Mouse (Mus musculus): ENCODE measurements around the gene Slc9a9. TPM values are rescaled to one million over a fixed set of nuclear protein-coding genes. Genes with fewer than 3 reads are reported as not detected.

Gene Slc9a9
- polyA plus RNA-seq, 1 experiment from 2014 or later = 3.0 TPM

DNA sequence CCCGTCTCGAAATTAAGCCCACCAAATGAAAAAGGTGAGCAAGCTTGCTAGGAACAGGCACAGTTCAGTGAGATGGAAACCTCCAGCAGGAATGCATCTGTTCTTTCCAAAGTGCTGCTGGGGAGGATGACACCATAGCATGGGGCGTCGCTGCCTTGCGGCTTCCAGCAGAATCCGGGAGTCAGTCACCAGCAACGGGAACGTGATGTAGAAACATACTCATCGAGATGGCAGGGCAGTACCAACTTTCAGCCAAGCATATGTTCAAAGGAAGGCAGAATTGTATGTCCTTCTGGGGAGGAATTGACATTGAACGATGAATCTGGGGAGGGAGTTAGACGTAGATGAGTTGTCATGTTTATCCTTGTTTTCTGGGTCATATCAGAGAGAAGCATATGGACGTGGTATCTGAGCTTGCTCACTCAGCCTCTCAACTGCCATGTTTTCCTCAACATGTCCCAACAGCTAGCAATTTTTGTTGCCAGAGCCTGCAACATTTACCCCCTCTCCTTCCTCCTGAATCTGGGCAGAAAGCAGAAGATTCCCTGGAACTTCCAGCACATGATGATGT, 350.5 kb downstream of the Slc9a9 start:
- Histone ChIP-seq H3K36me3 (no peaks in the 10 kb centered on the region), H3K9me3 (no peaks in the 10 kb centered on the region), H3K27ac (replicated peaks) (no peak overlapping the region), H3K4me1 (no peaks in the 10 kb centered on the region), H3K4me2 (replicated peaks) (no peak overlapping the region), H3K9ac (replicated peaks) (no peak overlapping the region), H3K4me3 (no peak overlapping the region), H3K27me3 (no peaks in the 10 kb centered on the region)
- WGBS = 88% methylated on average over 12 of the region's 12 CpGs
- no peak; the same call in 1 of the 2 replicates for ATAC-seq (replicated peaks)

DNA sequence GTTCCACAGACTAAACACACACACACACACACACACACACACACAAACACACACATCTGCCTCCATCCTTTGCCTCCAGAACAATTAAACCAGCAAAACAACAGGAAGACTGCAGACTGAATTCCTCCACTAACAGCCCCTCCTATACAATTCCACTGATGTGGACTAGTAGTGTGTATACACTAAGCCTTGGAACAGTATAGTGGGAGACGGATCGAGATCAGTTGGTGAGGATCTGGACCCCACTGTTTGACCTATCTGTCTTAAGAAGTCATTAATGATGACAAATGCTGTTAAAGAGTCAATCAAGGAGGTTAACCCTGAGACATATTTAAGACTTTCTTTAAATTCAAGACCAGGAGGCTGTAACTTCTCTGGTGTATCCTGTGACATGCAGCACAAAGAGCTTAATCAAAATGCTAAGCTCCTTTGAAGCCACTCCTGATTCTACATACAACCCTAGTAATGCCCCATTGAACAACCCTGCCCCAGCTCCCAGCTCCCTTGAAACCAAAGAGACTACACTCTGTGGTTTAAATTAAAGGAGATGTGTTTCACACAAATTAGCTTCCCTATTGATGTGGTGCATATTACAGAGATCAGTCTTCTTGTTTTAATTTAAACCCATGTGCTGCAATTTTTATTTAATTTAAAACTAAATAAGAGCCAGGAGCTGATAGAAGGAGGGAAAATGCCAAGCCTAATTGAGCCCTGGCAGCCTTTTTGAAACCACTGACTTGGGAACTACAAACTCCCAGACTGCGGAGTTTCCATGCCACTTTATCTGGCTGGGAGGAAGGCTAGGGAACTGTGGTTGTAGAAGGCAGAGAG, 364.6 kb downstream of the Slc9a9 start:
- Histone ChIP-seq H3K4me2 (replicated peaks) (no peak overlapping the region), H3K36me3 (no peaks in the 10 kb centered on the region), H3K4me1 (no peaks in the 10 kb centered on the region), H3K27me3 (no peaks in the 10 kb centered on the region), H3K9me3 (no peaks in the 10 kb centered on the region), H3K4me3 (no peak overlapping the region), H3K27ac (replicated peaks) (no peak overlapping the region), H3K9ac (replicated peaks) (no peak overlapping the region)
- 40% methylated on average over 3 of the region's 3 CpGs for WGBS
- 0 out of 2 replicates have a peak, but pooled peaks have one; percentile 38 for ATAC-seq (replicated peaks)

DNA sequence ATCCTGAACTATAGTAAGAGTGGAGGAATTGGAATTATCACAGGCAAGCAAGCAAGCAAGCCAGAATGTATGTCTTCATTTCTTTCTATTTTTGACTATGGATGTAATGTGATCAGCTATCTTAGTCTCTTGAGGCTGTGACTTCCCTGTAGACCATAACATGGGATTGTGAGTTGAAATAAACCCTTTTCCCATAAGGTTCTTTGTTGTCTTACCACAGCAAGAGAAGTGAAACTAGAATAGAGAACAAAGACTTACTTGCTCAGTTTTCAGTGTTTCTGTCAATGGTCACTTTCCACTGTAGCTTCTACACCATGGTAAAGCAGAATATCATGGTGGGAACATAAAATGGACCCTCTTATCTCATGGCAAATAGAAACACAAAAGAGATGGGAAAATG, 366.5 kb downstream of the Slc9a9 start:
- Histone ChIP-seq H3K27me3 (no peaks in the 10 kb centered on the region), H3K4me1 (no peaks in the 10 kb centered on the region), H3K9ac (replicated peaks) (no peak overlapping the region), H3K9me3 (no peaks in the 10 kb centered on the region), H3K4me2 (replicated peaks) (no peak overlapping the region), H3K36me3 (no peaks in the 10 kb centered on the region), H3K4me3 (no peak overlapping the region), H3K27ac (replicated peaks) (no peak overlapping the region)
- ATAC-seq (replicated peaks) = no peak

DNA sequence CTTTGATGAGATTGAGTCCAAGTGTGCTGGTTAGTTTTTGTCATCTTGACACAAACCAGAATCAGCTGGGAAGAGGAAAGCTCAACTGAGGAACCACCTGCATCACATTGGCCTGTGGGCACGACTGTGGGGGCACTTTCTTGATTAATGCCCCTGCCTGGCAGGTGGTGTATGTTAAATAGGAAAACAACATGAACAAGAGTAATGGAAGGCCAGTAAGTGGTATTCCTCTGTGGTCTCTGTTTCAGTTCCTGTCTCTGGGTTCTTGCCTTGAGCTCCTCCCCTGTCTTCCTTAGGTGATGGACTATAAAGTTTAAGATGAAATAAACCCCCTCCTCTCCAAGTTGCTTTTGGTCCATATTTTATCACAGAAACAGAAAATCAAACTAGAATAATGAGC, 372.7 kb downstream of the Slc9a9 start:
- no peaks in the 10 kb centered on the region for H3K36me3 ChIP-seq
- no peak overlapping the region for H3K4me2 ChIP-seq (replicated peaks)
- H3K27ac ChIP-seq (replicated peaks) = no peak overlapping the region
- no peak overlapping the region for H3K4me3 ChIP-seq
- no peaks in the 10 kb centered on the region for H3K9me3 ChIP-seq
- WGBS = 54% methylated on average over 1 of the region's 1 CpGs
- ATAC-seq (replicated peaks) = no peak
- no peak overlapping the region for H3K9ac ChIP-seq (replicated peaks)
- H3K27me3 ChIP-seq = no peaks in the 10 kb centered on the region
- no peaks in the 10 kb centered on the region for H3K4me1 ChIP-seq

DNA sequence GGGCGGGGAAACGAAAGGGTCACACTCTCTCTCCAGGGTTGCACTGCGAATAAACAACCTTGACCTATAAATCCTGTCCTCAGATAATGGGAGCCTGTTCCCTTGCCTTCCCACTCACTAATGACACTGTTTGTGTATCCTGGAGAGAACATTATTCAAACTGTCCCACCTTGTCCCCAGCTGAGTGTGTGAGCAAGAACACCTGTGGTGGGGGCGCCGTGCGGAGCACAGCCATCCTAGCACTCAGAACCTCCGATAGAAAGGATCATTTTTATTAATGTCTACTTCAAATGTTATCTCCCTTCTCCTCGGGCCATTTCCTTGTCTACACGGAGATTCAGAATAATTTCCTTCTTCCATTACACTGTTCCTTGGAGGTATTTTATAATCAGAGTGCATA, 382.5 kb downstream of the Slc9a9 start:
- Histone ChIP-seq H3K9me3 (no peaks in the 10 kb centered on the region), H3K4me1 (0 out of 2 replicates have a peak, but pooled peaks cover 3% of the 10 kb centered on the region), H3K4me2 (replicated peaks) (no peak overlapping the region), H3K27ac (replicated peaks) (no peak overlapping the region), H3K4me3 (no peak overlapping the region), H3K36me3 (no peaks in the 10 kb centered on the region), H3K27me3 (no peaks in the 10 kb centered on the region), H3K9ac (replicated peaks) (no peak overlapping the region)
- WGBS = 89% methylated on average over 9 of the region's 9 CpGs
- ATAC-seq (replicated peaks) = no peak

DNA sequence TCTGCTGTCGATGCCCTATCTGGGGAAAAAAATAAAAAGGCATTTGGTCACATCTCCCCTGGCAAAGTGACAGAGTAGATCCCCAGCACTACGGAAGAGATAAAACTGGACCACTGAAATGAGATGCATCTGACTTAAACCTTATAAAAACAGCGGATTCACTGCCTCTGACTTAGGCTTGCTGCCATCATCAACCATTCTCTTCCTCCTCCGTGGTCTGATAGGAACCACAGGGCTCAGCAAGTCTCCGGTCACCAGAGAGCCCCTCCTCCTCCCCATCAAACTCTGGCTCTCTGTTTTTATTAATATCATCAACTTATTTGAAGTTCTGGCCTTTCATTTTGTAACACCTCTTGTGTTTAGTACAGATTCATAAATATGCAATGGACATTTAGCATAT, 383.5 kb downstream of the Slc9a9 start:
- Histone ChIP-seq H3K9ac (replicated peaks) (no peak overlapping the region), H3K27ac (replicated peaks) (no peak overlapping the region), H3K27me3 (no peaks in the 10 kb centered on the region), H3K36me3 (no peaks in the 10 kb centered on the region), H3K9me3 (no peaks in the 10 kb centered on the region), H3K4me1 (0 out of 2 replicates have a peak, but pooled peaks cover 3% of the 10 kb centered on the region), H3K4me2 (replicated peaks) (no peak overlapping the region), H3K4me3 (no peak overlapping the region)
- 76% methylated on average over 5 of the region's 5 CpGs for WGBS
- ATAC-seq (replicated peaks) = no peak

DNA sequence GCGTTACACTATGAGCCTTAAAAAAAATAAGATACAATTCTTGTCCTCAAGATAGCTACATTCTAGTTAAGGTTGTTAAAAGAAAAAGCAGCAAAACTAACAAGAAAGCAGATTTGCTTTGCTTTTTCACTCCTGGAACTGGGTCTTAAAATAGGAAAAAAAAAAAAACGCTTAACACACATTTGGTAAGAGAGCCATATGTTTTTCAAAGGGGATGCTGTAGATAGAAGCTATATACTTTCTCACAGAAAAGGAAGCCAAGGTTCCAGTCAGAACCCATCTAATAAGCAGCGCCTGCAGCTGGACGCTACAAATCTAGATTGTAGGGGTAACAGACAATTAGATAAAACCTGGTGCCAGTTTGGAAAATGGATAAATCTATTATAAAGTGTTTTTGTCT, 386.1 kb downstream of the Slc9a9 start:
- no peak for ATAC-seq (replicated peaks)
- H3K4me2 ChIP-seq (replicated peaks) = no peak overlapping the region
- WGBS = 78% methylated on average over 4 of the region's 4 CpGs

DNA sequence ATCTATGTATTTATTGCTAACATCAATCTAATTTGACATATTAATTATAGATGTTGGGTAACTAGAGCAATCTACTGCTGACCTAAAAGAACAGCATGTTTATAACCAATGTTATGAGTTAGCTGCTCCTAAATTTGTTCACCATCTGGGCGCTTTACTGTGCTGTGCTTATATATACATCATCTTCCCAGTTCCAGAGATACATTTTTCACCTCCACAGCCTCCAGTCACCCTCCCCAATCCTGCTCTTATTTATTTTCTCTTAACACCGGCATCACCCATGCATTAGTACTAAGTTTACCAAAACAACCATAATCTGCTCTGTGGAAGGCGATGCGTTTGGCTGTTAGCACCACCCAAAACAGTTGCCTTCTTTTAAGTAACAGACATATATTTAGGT, 391.0 kb downstream of the Slc9a9 start:
- Histone ChIP-seq H3K27me3 (no peaks in the 10 kb centered on the region), H3K4me2 (replicated peaks) (no peak overlapping the region), H3K4me1 (no peaks in the 10 kb centered on the region), H3K36me3 (no peaks in the 10 kb centered on the region), H3K9me3 (no peaks in the 10 kb centered on the region), H3K9ac (replicated peaks) (no peak overlapping the region), H3K27ac (replicated peaks) (no peak overlapping the region), H3K4me3 (no peak overlapping the region)
- no peak for ATAC-seq (replicated peaks)
- 89% methylated on average over 4 of the region's 4 CpGs for WGBS

More for the DNA sequence above, 386.1 kb downstream of the Slc9a9 start:
- Histone ChIP-seq H3K4me3 (no peak overlapping the region), H3K36me3 (no peaks in the 10 kb centered on the region), H3K4me1 (0 out of 2 replicates have a peak, but pooled peaks cover 3% of the 10 kb centered on the region), H3K27me3 (no peaks in the 10 kb centered on the region), H3K9ac (replicated peaks) (no peak overlapping the region), H3K9me3 (no peaks in the 10 kb centered on the region), H3K27ac (replicated peaks) (peak overlapping the region; percentile 50; the same call in 1 of the 2 replicates)

DNA sequence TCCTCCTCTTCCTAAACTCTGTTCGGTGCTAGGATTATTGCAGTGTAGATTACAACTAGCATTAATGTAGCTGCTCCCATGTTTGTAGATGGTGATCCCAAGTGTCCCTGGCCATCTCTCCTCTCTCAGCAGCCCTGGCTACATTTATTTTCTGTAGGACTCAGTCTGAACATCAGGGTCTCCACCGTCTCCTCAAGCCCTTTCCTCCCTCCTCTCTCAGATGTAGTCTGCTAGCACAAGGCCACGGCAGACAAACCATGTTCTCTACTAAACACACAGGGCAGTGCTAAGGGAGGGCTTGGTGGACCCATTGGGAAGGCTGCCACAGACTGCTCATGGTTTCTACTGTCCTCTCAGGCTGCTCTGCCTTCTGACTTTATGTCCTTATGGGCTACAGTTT, 397.3 kb downstream of the Slc9a9 start:
- H3K4me3 ChIP-seq = no peak overlapping the region
- 71% methylated on average over 2 of the region's 3 CpGs for WGBS
- no peak for ATAC-seq (replicated peaks)
- H3K36me3 ChIP-seq = no peaks in the 10 kb centered on the region
- no peak overlapping the region for H3K9ac ChIP-seq (replicated peaks)
- no peaks in the 10 kb centered on the region for H3K9me3 ChIP-seq
- H3K4me1 ChIP-seq = peaks cover 9% of the 10 kb centered on the region; the same call in 1 of the 2 replicates
- H3K4me2 ChIP-seq (replicated peaks) = no peak overlapping the region
- H3K27me3 ChIP-seq = no peaks in the 10 kb centered on the region
- no peak overlapping the region for H3K27ac ChIP-seq (replicated peaks)

DNA sequence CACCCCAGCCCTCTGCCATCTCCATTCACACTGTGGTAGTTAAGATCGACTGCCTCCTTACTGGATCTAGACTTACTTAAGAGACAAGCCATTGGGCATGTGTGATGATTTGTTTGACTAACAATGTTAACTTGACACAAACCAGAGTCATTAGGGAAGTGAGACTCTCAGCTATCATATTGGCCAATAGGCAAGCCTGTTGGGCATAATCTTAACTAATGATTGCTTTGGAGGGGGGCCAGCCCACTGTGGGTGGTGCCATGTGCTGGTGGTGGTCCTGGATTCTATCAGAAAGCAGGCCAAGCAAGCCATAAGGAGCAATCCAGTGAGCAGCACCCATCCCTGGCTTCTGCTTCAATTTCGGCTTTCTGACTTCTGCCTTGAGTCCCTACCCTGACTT, 398.8 kb downstream of the Slc9a9 start:
- Histone ChIP-seq H3K36me3 (no peaks in the 10 kb centered on the region), H3K27ac (replicated peaks) (no peak overlapping the region), H3K4me3 (no peak overlapping the region), H3K27me3 (no peaks in the 10 kb centered on the region), H3K9ac (replicated peaks) (no peak overlapping the region), H3K4me1 (peaks cover 9% of the 10 kb centered on the region; the same call in 1 of the 2 replicates), H3K9me3 (no peaks in the 10 kb centered on the region), H3K4me2 (replicated peaks) (no peak overlapping the region)
- no peak for ATAC-seq (replicated peaks)
- 95% methylated on average over 2 of the region's 2 CpGs for WGBS

DNA sequence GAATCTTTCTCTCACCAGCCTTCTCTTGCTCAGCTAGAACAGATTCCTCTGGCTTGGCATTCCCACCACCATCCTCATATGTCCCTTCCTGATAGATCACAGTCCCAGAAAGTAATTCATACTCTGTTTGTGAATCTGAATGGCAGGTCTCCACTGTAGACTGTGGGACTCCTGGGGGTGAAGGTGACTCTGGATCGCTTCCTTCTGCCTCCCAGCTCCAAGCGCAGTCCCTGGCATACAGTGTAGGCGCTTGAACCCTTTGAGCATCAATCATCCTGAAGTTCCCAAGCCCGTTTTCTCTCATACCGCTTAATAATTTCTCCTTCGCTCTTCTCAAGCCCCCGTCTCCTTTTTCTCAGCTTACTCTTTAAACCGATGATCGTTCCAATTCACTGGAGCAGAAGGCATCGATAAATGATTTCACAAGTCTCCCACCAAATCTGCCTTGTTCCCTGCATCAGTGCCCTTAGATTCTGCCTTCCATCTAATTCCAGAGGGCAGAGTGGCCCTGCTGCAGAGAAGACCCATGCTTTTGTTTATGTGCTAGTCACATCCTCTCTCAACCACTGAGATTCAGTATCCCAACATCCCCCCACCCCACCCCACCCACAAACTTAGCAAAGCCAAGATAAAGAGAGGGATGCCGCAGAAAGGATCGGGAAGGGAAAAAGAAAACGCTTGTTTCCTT, 401.3 kb downstream of the Slc9a9 start:
- H3K27ac ChIP-seq (replicated peaks) = no peak overlapping the region
- H3K36me3 ChIP-seq = no peaks in the 10 kb centered on the region
- 59% methylated on average over 13 of the region's 13 CpGs for WGBS
- ATAC-seq (replicated peaks) = no peak
- peaks cover 21% of the 10 kb centered on the region; the same call in 1 of the 2 replicates for H3K4me1 ChIP-seq
- H3K9ac ChIP-seq (replicated peaks) = no peak overlapping the region
- H3K9me3 ChIP-seq = no peaks in the 10 kb centered on the region
- no peak overlapping the region for H3K4me2 ChIP-seq (replicated peaks)
- no peaks in the 10 kb centered on the region for H3K27me3 ChIP-seq
- no peak overlapping the region for H3K4me3 ChIP-seq

DNA sequence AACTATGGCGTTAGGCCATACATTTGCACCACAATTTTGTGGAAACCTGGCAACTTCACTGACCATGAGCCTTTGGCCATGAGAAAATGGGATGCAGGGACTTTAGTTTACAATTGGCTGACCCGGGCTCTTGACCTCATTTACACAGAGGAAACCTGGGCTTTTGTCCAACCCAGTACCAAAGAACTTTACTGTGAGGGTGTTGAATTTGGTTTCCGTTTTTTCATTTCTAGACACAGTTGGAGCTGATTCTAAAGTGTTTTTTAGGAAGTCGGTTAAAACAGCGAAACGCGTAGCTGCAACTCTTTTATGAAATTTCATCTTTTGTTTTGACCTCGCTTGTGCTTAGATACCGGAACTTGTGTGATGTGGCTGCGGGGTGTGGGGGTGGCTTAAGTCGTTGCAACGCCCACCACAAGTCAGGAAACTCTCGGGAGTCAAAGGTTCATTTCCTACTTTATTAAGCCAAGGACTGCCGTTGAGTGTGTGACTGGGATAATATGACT, 402.8 kb downstream of the Slc9a9 start:
- H3K27ac ChIP-seq (replicated peaks) = no peak overlapping the region
- 80% methylated on average over 14 of the region's 14 CpGs for WGBS

More for the DNA sequence above, 402.8 kb downstream of the Slc9a9 start:
- ATAC-seq (replicated peaks) = no peak
- H3K27me3 ChIP-seq = no peaks in the 10 kb centered on the region
- no peak overlapping the region for H3K4me3 ChIP-seq
- peaks cover 26% of the 10 kb centered on the region; the same call in 1 of the 2 replicates for H3K4me1 ChIP-seq
- no peaks in the 10 kb centered on the region for H3K9me3 ChIP-seq
- no peak overlapping the region for H3K4me2 ChIP-seq (replicated peaks)
- no peak overlapping the region for H3K9ac ChIP-seq (replicated peaks)
- no peaks in the 10 kb centered on the region for H3K36me3 ChIP-seq
